Mouse (Mus musculus): ENCODE data around the gene Prss30.

Prss30 gene

DNA sequence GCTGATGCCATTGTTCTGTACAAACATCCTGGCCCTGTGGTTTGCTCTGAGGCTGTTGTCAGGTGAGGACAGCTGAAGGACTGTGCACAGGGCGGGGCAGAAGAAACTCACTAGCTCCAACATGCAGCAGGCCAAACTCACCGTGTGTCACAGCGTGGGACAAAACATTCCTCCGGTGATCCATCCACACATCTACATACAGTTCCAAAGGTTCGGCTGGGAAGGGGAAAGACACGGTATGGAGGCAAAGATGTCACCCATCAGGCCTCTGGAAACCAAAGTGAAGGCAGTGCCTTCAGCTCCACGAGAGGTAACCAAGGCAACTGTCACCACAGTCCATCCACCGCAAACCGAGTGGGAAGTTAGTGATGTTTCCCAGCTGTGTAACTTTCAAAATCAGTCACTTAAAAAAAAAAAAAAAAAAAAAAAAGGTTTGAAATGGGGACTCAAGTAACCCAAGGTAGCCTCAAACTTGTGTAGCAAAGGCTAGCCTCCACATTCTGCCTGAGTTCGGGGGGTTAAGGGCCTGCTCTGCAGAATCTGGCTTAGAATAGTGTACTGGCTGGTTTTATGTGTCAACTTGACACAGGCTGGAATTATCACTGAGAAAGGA lies at the start of gene Prss30:
Gene Prss30 (minus strand): TSS at position 270 of the 613 bp plus-strand sequence.
- DNase-seq, result peak; percentile 32 to 33

DNA sequence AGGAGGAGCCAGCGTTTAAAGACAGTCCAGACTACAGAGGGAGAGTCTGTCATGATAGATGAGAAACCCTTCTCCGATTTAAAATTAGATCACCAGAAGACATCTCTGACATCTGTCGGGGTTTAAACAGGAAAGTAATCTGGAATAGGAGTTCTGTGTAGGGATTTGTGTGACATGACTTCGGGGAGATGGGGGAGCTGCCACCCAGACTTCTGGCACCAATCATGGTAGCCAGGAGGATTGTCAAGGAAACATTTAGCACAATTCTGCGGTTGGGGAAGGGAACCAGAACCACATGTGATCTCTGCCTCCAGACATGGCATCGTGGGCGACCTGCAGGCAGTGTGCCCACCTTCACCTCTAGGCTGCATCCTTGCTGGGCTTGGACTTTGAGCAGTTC lies 49.1 kb upstream of the Prss30 start:
- DNase-seq, result no peak

DNA sequence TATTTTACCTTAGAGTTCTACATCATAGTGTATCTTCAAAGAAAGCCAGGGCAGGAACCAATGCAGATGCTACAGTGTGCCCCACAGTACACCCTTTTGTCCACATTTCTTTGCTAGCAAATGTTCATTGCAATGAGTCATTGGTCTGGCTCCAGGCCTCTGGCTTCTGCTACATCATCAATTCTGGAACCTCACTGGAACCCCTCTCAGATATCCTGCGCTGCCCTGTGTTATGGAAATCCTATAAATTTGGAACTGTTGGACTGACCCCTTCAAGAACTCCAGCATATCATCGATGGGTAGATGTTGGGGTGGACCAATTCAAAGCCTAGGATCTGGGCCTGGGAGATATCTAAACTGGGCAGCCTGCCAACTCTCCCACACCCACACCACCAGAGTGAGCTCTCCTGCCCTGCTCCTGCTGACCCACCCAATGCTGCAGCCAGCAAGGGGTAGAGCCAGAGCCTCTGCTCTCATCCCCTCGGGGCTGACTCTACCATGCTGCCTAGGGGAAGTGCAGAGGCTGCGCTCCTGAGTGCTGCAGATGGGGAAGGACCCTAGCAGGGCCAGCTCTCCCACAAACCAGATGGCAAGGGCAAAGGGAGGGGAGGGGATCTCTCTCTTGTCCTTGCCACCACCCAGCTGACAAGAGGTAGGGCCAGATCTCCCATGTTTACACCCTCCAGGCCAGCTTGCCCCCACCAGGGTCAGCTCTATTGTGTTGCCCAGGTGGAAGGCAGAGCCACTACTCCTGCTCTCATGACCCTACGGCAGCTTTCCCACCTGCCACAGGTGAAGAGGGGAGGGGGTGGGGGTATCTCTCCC lies 41.2 kb upstream of the Prss30 start:
- DNase-seq, result peak; percentile 25 to 52

DNA sequence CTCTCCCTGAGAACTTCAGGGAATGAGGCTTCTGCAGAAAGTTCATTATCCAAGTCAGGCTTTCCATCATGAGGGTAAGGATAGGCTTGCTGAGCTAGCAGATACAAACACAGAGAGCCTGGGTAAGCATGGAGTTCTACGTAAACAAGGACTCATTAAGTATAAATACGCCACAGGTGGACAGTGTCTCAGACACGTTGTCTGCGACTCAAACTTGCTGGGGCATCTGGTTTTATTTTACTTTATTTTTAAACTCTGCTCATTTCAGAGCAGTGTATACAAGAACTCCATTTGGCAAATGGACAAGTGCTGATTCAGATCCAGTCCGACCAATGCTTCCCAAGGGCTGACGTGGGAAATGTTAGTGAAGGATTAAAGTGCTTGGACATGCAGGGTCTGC lies 40.3 kb upstream of the Prss30 start:
- DNase-seq, result peak; percentile 55 to 69

DNA sequence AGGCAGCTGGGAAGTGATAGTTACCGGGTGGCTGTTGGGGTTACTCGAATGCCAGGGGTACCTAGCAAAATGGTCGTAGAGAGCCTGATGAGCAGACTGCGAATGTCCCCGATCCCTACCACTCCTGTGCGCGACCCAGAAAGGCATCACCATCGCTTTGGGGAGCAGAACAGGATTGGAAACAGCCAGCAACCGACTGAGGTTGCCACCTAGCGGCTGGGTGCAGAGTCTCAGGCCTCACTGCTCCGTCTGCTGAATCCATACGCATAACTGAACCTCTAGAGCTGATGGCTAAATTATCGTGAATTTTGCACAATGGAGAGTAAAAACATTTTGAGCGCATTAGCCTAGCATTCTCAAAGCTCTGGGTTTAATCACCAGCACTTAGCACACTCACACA lies 35.4 kb upstream of the Prss30 start:
- peak in 1 of 2 experiments; percentile 41 for DNase-seq

DNA sequence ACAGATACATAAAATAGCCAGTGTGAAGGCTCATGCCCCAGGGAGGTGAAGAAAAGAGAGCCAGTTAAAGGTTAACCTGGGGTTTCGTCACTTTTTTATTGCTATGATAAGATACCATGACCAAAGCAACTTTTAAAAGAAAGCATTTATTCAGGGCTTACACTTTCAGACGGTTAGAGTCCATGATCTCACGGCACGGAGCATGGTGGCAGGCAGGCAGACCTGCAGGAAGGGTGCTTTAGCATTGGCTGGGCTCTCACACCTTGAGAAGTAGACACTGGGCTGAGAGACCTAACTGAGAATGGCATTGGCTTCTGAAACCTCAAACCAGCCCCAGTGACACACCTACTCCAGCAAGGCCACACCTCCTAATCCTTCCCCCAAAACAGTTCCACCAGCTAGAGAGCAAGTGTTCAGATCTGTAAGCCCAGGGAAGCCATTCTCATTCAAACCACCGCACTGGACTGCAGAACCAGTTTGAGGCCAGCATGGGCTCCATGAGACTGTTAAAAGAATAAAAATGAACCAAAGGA lies 34.1 kb upstream of the Prss30 start:
- no peak for DNase-seq

DNA sequence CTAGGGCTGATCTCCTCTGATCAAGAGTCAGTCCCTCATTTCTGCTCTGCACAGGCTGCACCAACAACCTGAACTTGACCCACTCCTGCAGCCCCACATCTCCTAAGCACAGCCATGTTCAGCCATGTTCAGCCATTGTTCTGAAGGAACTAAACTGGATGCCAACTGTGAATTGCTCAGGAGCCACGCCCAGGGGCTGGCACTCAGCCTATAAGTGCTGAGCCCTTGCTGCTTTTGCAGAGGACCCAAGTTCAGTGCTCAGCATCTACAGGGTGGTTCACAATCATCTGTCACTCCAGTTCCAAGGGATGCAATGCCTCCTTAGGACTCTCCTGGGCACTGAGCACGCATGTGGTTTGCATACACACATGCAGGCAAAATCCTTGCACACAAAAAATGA lies 32.6 kb upstream of the Prss30 start:
- no peak for DNase-seq

DNA sequence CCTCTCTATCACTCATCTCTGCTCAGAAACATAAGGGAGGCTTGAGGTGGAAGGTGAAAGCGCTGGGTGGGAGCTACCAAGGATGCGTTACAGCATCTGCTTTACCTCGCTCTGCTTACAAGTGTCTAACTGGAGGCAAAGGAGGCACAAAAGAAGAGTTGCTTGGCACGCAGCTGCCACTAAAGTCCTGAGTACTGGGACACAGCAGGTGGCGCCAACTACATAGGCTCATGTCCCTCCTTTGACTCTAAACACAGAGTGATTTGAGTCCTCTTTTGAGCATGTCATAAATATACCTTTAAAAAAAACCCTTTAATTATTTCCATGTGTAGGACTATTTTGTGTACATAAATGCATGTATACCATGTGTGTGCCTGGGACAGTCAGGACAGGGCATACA lies 29.3 kb upstream of the Prss30 start:
- DNase-seq, result no peak

DNA sequence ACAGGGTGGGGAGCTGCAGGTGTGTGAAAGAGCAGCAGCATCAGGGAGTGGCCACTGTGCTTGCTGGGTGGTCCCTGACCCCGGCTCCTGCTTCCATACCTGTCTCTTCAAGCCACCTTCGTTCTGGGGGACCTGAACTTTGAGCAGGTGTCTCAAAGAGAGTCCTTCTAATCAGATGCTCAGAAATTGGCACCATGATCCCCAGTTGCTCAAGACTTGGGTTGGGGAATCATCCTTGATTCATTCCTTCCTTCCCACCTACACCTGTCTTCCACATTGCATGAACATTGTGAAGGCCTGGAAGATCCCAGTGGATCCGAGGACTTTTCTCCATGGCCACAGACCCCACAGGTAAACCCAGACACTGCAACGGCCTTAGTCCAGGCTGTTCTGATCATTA lies 27.7 kb upstream of the Prss30 start:
- DNase-seq, result no peak

DNA sequence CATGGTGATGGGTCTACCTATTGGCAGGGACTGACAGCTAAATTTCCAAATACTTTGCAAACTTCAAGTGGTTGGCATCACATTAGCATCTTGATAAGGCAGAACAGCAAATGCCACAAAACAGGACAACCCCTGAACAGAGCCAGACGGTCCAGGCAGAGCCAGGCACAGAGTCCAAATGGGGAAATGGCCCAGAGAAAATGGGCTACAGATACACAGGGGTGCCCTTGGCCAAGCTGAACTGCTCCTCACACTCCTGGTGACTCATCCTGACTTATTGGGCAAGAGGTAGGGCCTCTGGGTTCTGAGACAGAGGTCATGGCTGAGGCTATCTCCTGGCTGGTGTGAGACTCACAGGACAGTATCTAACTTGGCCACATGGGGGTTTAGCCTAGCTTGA lies 27.0 kb upstream of the Prss30 start:
- peak; percentile 38 to 63 for DNase-seq

DNA sequence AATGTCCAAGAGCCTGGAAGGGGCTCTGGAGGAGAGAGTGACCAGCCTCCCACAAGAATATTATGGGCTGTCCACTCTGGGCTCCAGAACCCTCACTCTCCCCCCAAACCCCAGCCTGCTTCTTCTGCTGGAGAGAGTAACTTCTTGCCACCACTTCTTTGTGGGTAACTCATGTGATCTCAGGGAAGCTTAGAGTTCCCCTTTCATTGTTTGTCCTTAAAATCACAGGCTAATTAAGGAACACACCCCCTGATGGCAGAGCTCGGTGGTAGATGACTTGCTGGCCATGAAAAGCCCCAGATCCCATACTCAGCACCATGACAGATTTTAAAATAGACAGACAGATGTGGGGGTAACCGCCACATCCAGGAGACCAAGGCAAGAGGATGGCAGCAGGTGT lies 26.6 kb upstream of the Prss30 start:
- peak in 1 of 2 experiments; percentile 18 for DNase-seq

DNA sequence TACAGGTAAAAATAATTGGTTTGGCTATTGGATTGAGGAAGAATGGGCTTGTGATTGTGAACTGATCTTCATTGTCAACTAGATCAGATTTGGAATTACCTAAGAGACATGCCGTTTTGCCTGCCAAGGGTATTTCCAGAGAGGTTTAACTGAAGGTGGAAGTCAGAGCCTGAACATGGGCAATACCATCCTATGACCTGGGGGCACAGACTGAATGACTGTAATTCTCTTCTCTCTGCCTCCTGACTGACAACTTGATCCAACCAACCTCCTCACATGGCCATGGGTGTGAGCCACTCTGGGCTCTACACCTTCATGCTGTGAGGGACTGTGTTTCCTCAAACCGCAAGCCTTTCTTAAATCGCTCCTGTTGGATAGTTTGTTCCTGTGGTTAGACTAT lies 24.7 kb upstream of the Prss30 start:
- DNase-seq, result no peak

DNA sequence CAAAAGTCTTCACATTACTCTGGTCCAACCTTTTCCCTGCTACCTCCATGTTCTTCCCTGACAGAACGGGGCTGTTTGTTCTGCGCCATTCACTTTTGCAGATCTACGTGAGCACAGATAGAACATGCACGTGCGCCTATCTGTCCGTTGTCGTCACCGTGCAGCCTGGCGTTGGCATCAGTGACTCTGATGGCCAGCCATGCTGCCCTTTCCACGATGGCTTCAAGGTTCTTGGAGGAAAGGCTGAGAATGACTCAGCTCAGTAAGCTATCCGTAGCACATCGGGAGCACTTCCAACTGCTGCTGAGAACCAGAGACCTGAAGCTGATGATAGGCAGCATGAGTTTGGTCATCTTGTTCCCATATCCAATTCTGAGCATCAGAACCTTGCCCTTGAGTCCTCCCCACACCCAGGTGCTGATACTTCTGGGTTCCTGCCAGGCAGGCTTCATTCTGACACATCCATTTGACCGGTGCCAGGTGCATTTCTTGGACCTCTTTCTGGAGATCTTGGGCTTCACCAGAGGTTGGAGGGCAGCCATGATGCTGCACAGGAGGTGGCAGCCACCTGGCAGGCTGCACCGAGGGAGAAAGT lies 23.8 kb upstream of the Prss30 start:
- no peak for DNase-seq

DNA sequence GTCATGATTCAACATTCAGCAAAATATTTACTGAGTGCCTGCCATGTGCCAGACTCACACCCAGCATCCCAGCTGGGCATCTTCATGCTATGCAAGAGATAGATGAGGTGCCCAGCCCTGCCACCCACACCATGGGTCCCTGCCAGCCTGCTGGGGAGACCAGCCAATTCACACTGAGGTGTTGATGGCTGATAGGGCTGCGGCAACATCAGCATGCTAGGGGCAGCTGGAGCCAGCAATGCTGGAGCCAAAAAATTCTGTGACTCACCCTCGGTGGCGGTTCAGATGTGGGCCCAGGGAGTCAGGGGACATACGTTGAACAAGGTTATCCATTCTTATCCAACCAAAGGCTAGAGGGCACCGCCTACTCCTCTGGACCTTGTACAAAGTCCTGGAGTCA lies 20.0 kb upstream of the Prss30 start:
- DNase-seq, result peak; percentile 41 to 77

DNA sequence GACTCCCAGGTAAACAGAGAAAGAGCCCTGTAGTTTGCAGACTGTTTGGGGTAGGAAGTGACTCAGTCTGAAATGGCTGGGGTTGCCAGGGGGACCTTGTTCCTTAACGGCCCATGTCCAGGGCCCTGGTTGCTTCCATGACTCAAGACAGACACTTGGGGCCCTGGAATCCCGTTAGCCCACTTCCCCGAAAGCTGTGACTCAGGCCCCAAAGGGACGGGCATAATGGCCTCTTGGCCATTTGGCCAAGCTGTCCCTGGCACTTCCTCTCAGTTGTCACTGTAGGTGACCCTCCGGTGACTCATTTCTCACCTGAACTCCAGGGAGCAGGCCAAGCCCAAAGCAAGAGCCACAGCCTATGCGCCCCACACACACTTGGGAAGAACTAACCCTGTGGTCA lies 18.0 kb upstream of the Prss30 start:
- DNase-seq, result peak in 1 of 2 experiments; percentile 36

DNA sequence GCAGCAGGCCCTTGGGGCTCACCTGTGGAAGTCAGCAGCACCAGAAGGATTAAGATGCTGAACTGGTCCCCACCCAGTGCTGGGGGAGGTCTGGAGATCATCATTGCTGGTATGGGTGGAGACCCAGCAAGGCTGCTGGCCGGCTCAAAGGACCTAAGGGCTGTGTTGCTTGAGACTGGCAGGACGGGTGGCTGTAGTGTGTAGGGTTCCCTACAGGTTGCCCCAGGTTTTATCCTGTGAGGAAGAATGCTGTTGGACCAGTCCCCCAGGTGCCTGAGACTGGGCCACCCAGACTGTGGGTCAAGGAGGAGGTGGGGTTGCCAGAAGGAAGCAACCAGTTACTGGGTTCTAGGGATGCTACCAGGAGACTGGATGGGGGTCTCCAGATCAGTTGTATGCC lies 17.5 kb upstream of the Prss30 start, which contains the start of gene Prss22:
Gene Prss22 (minus strand): TSS at position 200 of the 400 bp plus-strand sequence.
- peak in 1 of 2 experiments; percentile 37 for DNase-seq

DNA sequence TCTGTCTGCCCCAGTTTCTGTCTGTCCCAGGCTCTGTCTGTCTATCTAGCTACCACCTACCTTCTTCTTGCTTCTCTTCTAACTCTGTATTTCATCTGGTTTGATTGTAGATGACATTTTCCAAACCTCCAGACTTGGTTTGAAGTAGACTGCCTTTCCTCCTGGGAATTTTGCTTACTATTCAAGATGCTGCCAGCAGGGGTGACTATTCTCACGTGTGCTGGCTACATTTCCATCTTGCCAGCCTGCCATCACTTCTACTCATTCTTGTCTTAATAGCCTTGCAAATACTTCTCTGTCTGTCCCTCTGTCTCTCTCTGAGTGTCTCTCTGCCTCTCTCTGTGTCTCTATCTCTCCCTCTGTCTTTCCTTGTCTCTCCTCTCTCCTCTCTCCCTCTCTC lies 15.1 kb upstream of the Prss30 start:
- DNase-seq, result no peak

DNA sequence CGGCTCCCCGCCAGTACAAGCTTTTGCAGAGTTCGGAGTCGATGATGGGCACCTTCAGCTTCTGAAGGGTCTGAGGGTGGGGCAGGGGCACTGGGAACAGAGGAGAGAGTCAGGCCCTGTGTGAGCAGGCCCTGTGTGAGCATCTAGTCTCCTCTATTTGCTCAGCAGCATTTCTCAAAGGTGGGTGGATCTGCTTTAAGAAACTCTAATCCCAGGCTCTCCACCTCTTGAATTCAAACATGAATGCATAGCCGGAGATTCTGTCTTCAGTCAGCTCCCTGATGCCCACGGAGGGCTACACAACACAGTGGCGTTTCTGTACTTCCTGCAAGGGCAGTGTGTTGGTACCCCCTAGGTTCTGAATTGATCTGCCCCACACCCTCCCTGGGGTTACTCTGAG lies 14.3 kb upstream of the Prss30 start:
- no peak for DNase-seq

DNA sequence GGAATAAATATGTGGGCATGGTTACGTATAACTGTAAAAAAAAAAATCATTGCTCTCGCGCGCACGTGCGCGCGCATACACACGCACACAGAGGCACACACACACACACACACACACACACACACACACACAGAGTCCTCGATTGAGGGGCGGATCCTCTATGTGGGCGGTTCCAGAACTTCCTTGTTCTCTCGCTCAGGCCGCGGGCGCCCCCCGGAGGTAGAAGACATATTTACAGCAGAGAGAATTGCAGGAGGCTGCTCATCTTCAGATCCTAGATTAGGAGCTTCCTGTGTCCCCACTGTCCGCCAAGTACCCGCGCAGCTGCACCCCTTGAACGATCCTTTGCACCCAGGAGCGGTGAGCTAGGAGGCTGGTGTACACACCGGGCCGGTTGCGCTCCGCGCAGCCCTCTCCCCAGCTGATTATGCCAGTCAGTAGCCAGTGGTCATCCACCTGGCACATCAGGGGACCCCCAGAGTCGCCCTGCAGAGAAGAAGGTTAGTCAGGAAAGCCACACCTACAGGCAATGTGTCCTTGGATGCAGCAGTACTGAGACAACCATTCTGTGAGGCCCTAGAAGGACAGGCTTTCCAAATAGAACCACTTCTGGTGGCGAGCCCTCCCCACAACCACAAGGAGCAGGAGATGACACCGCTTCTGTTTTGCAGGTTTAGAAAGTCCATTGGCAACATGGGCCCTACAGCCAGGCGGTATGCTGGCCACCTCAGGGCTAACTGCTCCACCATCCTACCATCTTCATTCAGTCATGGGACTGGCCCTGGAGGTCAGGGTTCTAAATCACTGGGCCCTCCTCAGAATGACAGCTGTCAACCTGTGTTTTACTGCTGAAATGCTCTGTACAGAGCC lies 13.4 kb upstream of the Prss30 start:
- peak; percentile 91 to 95 for DNase-seq

DNA sequence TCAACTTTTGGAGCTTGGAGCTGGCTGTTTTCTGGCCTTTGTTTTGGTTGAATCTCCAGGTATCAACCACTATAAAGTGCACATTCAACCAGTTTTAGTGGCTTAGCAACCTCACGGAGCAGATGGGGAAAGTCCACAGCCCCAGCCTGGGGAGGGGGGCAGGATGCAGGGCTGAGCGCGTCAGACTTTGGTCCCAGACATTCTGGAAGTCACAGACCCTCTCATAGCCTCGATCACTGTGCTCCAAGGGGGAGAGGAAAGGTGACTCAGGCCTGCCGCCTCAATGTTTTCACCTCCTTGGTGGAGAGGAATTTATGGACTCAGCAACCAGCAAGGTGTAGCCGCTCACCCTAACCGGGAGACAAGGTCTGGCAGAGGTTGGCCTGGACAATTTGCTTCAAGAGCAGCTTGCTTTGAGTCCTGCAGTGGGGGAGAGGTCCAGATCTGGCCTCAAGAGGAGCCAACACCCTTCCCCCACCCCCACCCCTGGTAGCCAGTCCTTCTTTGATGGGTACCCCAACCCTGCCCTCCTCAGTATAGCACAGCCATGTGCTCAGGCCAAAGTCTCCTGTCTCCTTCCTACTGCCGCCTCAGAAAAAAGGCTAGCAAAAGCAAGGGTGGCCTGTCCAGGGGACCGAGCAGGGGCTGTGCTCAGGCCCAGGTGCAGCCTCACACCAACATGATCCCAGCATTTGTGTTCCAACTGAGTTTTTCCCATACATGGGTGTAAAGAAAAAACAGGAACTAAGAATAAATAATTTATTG lies 12.6 kb upstream of the Prss30 start:
- DNase-seq, result no peak

DNA sequence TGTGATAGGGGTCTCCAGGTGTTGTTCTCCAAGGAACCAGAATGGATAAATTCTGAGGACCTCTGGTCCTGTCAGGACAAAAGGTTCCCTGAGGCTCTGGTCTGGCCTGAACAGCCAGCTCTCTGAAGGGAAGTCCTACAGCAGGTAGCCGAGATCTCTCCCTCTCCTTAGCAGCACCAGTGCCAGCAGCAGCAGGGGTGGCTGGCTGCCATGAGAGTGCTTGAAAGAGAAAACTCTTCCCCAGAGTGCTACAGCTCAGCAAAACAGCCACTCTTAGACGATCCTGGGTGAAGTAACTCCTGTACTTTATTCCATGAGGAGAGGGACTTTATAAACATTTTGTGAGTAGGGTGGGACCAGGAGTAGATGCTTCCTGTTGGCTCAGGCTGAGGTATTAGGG lies 9.4 kb upstream of the Prss30 start:
- peak; percentile 45 to 74 for DNase-seq

DNA sequence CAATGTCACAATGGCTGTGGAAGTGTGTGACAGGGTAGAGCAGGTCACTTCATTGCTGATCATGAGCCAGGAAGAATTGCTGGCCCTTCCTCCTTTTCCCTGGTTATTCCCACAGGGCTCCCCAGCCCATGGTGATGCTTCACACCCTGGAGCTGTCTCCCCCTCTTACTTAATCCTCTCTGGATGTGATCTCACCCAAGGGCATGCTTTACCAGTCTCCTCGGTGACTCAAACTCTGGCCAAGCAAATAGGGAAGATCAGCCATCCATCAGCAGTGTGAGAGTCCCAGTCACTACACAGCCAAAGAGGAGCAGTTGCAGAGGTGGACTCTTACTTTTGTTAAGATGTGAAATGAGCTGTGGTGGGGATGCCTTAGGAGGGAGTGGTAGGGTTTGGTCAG lies 4.6 kb upstream of the Prss30 start:
- DNase-seq, result no peak
